Mouse (Mus musculus) bone marrow macrophage, adult 2 months (primary cell): ENCODE measurements at regions not wholly inside any gene's neighbourhood (a gene's known extent, or its start where the extent isn't known, plus 50 kb on each side); places are given as distances from the start of the nearest gene placed in this dataset.

Source experiments
- CTCF ChIP-seq: IDR thresholded peaks from 2 replicates; pipeline ENCODE4 v1.5.1; 2012; ENCODE audit warnings: low read depth, mild to moderate bottlenecking, low read length, moderate library complexity
- POLR2A ChIP-seq: IDR thresholded peaks from 2 replicates; pipeline ENCODE4 v1.6.1; 2012; ENCODE audit warnings: mild to moderate bottlenecking, low read depth, low read length, borderline replicate concordance

- no peak for TF ChIP-seq CTCF
- no peak for TF ChIP-seq POLR2A
Measured at GRCm38 (mm10) chr16:30155486-30156246, 91.5 kb downstream of the Hes1 start.
